Mouse (Mus musculus) midbrain, embryonic 14.5 days (tissue): ENCODE measurements around the gene Zfp526. TPM values are rescaled to one million over a fixed set of nuclear protein-coding genes. Genes with fewer than 3 reads are reported as not detected.

Source experiments
- ATAC-seq: fragments of 200-750 bp; cut with Nextera tagmentation; 2 replicates; pipeline ENCODE4 v1.8.0; 2017; ENCODE audit warnings: moderate number of reproducible peaks, moderate library complexity; ENCODE audit not compliant: low FRiP score, low TSS enrichment
- DNase-seq: peaks from one replicate; pipeline ENCODE4 v3.0.0-alpha.2; 2015
- H3K27ac ChIP-seq: fragments of 300-500 bp; sonication (generic); replicated peaks from 2 replicates; pipeline ENCODE4 v1.5.1; 2014; ENCODE audit warnings: mild to moderate bottlenecking, low read depth, low read length, moderate library complexity
- H3K27me3 ChIP-seq: fragments of 300-500 bp; sonication (generic); 2 replicates; pipeline ENCODE4 v1.6.1; 2014; ENCODE audit warnings: low read length, control low read depth, mixed read lengths; ENCODE audit not compliant: control insufficient read depth, insufficient read depth
- H3K36me3 ChIP-seq: fragments of 300-500 bp; sonication (generic); 2 replicates; pipeline ENCODE4 v1.6.1; 2014; ENCODE audit warnings: low read length, control low read depth; ENCODE audit not compliant: control insufficient read depth, insufficient read depth
- H3K4me1 ChIP-seq: fragments of 300-500 bp; sonication (generic); 2 replicates; pipeline ENCODE4 v1.6.1; 2014; ENCODE audit warnings: mild to moderate bottlenecking, antibody characterized with exemption, low read length, control low read depth; ENCODE audit not compliant: control insufficient read depth, insufficient read depth
- H3K4me2 ChIP-seq: fragments of 300-500 bp; sonication (generic); 2 replicates; pipeline ENCODE4 v1.6.1; 2014; ENCODE audit warnings: mild to moderate bottlenecking, low read length, moderate library complexity
- H3K4me3 ChIP-seq: fragments of 300-500 bp; sonication (generic); replicated peaks from 2 replicates; pipeline ENCODE4 v1.5.1; 2014; ENCODE audit warnings: low read depth, low read length
- H3K9ac ChIP-seq: fragments of 300-500 bp; sonication (generic); replicated peaks from 2 replicates; pipeline ENCODE4 v1.6.1; 2014; ENCODE audit warnings: mild to moderate bottlenecking, low read length, moderate library complexity
- H3K9me3 ChIP-seq: fragments of 300-500 bp; sonication (generic); 2 replicates; pipeline ENCODE4 v1.6.1; 2016; ENCODE audit warnings: low read length, control low read depth, mixed read lengths; ENCODE audit not compliant: control insufficient read depth
- WGBS: fragments of 180-500 bp; shearing (Covaris S2); extraction: QIAGEN DNeasy Blood & Tissue Kit; methylation state at CpG from one replicate; pipeline ENCODE4 v1.1.7; 2014; 5-methylcytosine and 5-hydroxymethylcytosine counted together
- polyA plus RNA-seq: library from polyadenylated mRNA; unstranded; fragments of >200 nt; fragmentation: Nextera tagmentation; extraction: Ambion mirVana; gene quantifications from 2 replicates; pipeline ENCODE4 v1.2.1, GENCODE M21; 2014

Gene Zfp526
- polyA plus RNA-seq, 1 experiment from 2014 or later: 2.5 TPM

GRCm38 (mm10) chr7:25267301-25267750, 46.1 kb downstream of the Zfp526 start, which contains the start of gene Cic:
Cic (plus strand) TSS chr7:25267704.
- Histone ChIP-seq H3K27me3 (no peaks in the 10 kb centered on the region), H3K9me3 (no peaks in the 10 kb centered on the region), H3K4me2 (peak within 1 kb of the TSS; percentile 83), H3K9ac (peak within 1 kb of the TSS; percentile 80), H3K36me3 (peaks cover 12% of the 10 kb centered on the region), H3K4me3 (peak within 1 kb of the TSS; percentile 62), H3K4me1 (peaks cover 19% of the 10 kb centered on the region), H3K27ac (peak within 1 kb of the TSS; percentile 90)
- ATAC-seq (peak; percentile 90), DNase-seq (peak; percentile 100)
- WGBS: under 1% methylated on average over 29 of the region's 29 CpGs

- H3K36me3 ChIP-seq: peaks cover 18% of the 10 kb centered on the region
- peak; percentile 95 for ATAC-seq
Measured at GRCm38 (mm10) chr7:25267751-25268463, 46.7 kb downstream of the Zfp526 start.

GRCm38 (mm10) chr7:25268588-25268987, 47.4 kb downstream of the Zfp526 start:
- Histone ChIP-seq H3K9ac (peak overlapping the region; percentile 80), H3K4me2 (peak overlapping the region; percentile 83), H3K36me3 (peaks cover 25% of the 10 kb centered on the region), H3K4me3 (peak overlapping the region; percentile 62), H3K9me3 (no peaks in the 10 kb centered on the region), H3K4me1 (peaks cover 19% of the 10 kb centered on the region), H3K27me3 (no peaks in the 10 kb centered on the region), H3K27ac (peak overlapping the region; percentile 80)
- ATAC-seq (no peak), DNase-seq (no peak)
- WGBS: 1% methylated on average over 7 of the region's 7 CpGs

More at GRCm38 (mm10) chr7:25267751-25268463, 46.7 kb downstream of the Zfp526 start:
- peak overlapping the region; percentile 80 for H3K9ac ChIP-seq
- H3K4me2 ChIP-seq: peak overlapping the region; percentile 83
- peaks cover 19% of the 10 kb centered on the region for H3K4me1 ChIP-seq
- peak overlapping the region; percentile 62 for H3K4me3 ChIP-seq
- H3K9me3 ChIP-seq: no peaks in the 10 kb centered on the region
- under 1% methylated on average over 33 of the region's 33 CpGs for WGBS
- H3K27ac ChIP-seq: peak overlapping the region; percentile 90
- DNase-seq: peak; percentile 100
- H3K27me3 ChIP-seq: no peaks in the 10 kb centered on the region

DNA sequence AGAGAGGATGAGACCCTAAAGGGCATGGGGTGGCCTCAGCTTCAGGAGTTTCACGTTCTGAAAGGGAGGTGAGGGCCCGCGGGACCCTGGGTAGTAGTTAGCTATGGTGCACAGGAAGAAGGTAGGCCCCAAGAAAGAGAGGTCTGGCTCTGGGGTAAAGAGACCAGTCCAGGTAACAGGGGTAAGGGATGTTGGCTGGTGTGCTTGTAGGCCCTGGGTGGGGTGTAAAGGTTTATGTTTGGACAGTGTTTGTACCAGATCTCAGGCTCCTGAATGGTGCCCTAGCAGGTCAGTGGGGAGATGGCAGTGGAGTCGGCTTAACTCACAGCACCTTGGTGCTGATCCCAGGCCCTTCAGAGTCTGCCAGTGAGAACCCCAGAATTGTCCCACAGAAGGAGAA, 47.8 kb downstream of the Zfp526 start:
- DNase-seq (no peak), ATAC-seq (no peak)
- Histone ChIP-seq H3K36me3 (peaks cover 26% of the 10 kb centered on the region), H3K9ac (peak overlapping the region; percentile 80), H3K27ac (0 out of 2 replicates have a peak overlapping the region, but pooled peaks have one; percentile 80), H3K4me1 (peaks cover 21% of the 10 kb centered on the region), H3K4me3 (peak overlapping the region; percentile 62), H3K4me2 (peak overlapping the region; percentile 83), H3K27me3 (no peaks in the 10 kb centered on the region), H3K9me3 (no peaks in the 10 kb centered on the region)
- 50% methylated on average over 4 of the region's 4 CpGs for WGBS

DNA sequence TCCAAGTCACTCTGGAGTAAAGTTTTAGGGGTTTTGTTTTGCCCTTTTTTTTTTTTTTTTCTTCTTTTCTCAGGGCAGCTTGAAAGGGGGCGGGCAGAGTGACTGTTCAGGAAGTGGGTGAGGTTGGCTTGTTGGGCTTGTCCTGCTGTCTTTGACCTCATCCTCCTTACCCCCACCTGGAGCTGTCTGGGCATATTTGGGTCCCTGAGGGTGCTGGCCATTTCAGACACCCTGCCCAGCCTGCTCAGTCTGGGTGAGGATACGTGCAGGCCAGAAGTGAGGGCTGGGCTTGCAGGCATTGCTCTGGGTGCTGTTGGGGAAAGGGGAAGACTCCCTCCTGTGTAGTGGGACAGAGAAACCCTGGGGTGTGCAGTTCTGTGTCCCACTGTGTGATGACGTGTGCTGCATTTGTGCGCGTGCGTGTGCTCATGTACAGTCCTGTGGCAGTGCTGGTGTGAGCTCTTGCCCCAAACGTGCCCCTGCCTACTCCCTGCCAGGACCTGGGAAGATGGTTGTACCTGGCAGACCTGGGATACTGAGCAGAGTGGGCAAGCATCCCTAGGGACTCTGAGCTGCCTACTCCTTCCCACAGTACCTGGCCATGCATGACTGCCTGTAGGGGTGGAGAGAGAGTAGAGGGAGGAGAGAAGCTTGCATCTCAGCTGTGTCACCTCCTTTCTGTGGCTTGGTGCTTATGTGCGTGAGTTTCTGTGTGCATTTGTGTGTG, 48.5 kb downstream of the Zfp526 start:
- peak overlapping the region; percentile 83 for H3K4me2 ChIP-seq
- no peak overlapping the region for H3K27ac ChIP-seq
- DNase-seq (no peak), ATAC-seq (no peak)
- H3K4me1 ChIP-seq: peaks cover 23% of the 10 kb centered on the region
- H3K9ac ChIP-seq: peak overlapping the region; percentile 80; the same call in 1 of the 2 replicates
- H3K36me3 ChIP-seq: peaks cover 28% of the 10 kb centered on the region
- no peaks in the 10 kb centered on the region for H3K27me3 ChIP-seq
- peak overlapping the region; percentile 62 for H3K4me3 ChIP-seq
- WGBS: 82% methylated on average over 8 of the region's 8 CpGs
- H3K9me3 ChIP-seq: no peaks in the 10 kb centered on the region

- H3K36me3 ChIP-seq: peaks cover 32% of the 10 kb centered on the region
- no peak overlapping the region for H3K27ac ChIP-seq
- DNase-seq (no peak), ATAC-seq (no peak)
- H3K4me2 ChIP-seq: no peak overlapping the region
- H3K9me3 ChIP-seq: no peaks in the 10 kb centered on the region
- WGBS: 90% methylated on average over 35 of the region's 35 CpGs
- no peaks in the 10 kb centered on the region for H3K27me3 ChIP-seq
- no peak overlapping the region for H3K4me3 ChIP-seq
- H3K9ac ChIP-seq: no peak overlapping the region
- peaks cover 30% of the 10 kb centered on the region for H3K4me1 ChIP-seq
Measured at GRCm38 (mm10) chr7:25270652-25271633, 49.7 kb downstream of the Zfp526 start.

- Histone ChIP-seq H3K27me3 (no peaks in the 10 kb centered on the region), H3K27ac (no peak overlapping the region), H3K9ac (no peak overlapping the region), H3K4me1 (peaks cover 29% of the 10 kb centered on the region), H3K36me3 (peaks cover 32% of the 10 kb centered on the region), H3K4me2 (no peak overlapping the region), H3K9me3 (no peaks in the 10 kb centered on the region), H3K4me3 (no peak overlapping the region)
- DNase-seq (no peak), ATAC-seq (no peak)
- 90% methylated on average over 29 of the region's 30 CpGs for WGBS
Measured at GRCm38 (mm10) chr7:25271651-25272444, 50.6 kb downstream of the Zfp526 start.
